Mouse (Mus musculus) heart, embryonic 13.5 days (tissue): ENCODE data around the gene Ogn. TPM values are rescaled to one million over a fixed set of nuclear protein-coding genes. Genes with fewer than 3 reads are reported as not detected.
A peak's percentile ranks its signal among the peaks of the same experiment; 100 is the strongest.

Experiments
- ATAC-seq: fragments of 200-750 bp; cut with Nextera tagmentation; 2 replicates; pipeline ENCODE4 v1.8.0; 2017; ENCODE audit warnings: moderate TSS enrichment; ENCODE audit not compliant: insufficient number of reproducible peaks, low FRiP score, low TSS enrichment; ENCODE audit errors: extremely low read depth
- H3K27ac ChIP-seq: fragments of 300-500 bp; sonication (generic); replicated peaks from 2 replicates; pipeline ENCODE4 v1.5.1; 2015; ENCODE audit warnings: moderate library complexity, mild to moderate bottlenecking, inconsistent platforms
- H3K27me3 ChIP-seq: fragments of 300-500 bp; sonication (generic); replicated peaks from 2 replicates; pipeline ENCODE4 v1.6.1; 2015; ENCODE audit warnings: mild to moderate bottlenecking, inconsistent platforms
- H3K36me3 ChIP-seq: fragments of 300-500 bp; sonication (generic); 2 replicates; pipeline ENCODE4 v1.6.1; 2015; ENCODE audit warnings: mild to moderate bottlenecking, inconsistent platforms
- H3K4me1 ChIP-seq: fragments of 300-500 bp; sonication (generic); 2 replicates; pipeline ENCODE4 v1.6.1; 2015; ENCODE audit warnings: inconsistent platforms
- H3K4me2 ChIP-seq: fragments of 300-500 bp; sonication (generic); 2 replicates; pipeline ENCODE4 v1.6.1; 2015; ENCODE audit warnings: inconsistent platforms, mild to moderate bottlenecking, moderate library complexity
- H3K4me3 ChIP-seq: fragments of 300-500 bp; sonication (generic); 2 replicates; pipeline ENCODE4 v1.5.1; 2015; ENCODE audit warnings: moderate library complexity, mild to moderate bottlenecking, inconsistent platforms
- H3K9ac ChIP-seq: fragments of 300-500 bp; sonication (generic); 2 replicates; pipeline ENCODE4 v1.6.1; 2015; ENCODE audit warnings: inconsistent platforms, mild to moderate bottlenecking, moderate library complexity
- H3K9me3 ChIP-seq: fragments of 300-500 bp; sonication (generic); 2 replicates; pipeline ENCODE4 v1.6.1; 2016; ENCODE audit warnings: inconsistent platforms
- WGBS: fragments of 180-500 bp; shearing (Covaris S2); methylation state at CpG from one replicate; pipeline ENCODE4 v1.1.7; 2015; ENCODE audit warnings: mixed read lengths; 5-methylcytosine and 5-hydroxymethylcytosine counted together
- polyA plus RNA-seq: library from polyadenylated mRNA; unstranded; fragments of >200 nt; fragmentation: Nextera tagmentation; extraction: Ambion mirVana; gene quantifications from 2 replicates; pipeline ENCODE4 v1.2.1, GENCODE M21; 2015

Gene Ogn
- polyA plus RNA-seq, 1 experiment from 2014 or later = 24.9 TPM

DNA sequence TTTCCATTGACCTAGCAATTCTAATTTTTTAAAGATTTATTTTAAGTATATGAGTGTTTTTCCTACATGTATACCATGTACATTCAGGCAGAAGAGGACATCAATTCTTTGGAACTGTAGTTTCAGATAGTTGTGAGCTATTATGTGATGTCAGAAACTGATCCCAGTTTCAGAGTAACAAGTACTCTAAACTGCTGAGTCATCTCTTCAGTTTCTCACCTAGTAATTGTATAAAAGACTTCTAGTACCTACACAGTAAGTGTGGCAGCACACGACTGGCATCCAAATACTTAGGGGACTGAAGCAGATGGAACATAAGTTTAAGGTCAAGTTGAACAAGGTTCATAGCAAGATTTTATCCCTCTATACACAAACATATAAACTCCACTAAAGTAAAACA lies 38.2 kb downstream of the Ogn start:
- 73% methylated on average over 1 of the region's 1 CpGs for WGBS
- peaks cover 12% of the 10 kb centered on the region for H3K4me1 ChIP-seq
- ATAC-seq = no peak

DNA sequence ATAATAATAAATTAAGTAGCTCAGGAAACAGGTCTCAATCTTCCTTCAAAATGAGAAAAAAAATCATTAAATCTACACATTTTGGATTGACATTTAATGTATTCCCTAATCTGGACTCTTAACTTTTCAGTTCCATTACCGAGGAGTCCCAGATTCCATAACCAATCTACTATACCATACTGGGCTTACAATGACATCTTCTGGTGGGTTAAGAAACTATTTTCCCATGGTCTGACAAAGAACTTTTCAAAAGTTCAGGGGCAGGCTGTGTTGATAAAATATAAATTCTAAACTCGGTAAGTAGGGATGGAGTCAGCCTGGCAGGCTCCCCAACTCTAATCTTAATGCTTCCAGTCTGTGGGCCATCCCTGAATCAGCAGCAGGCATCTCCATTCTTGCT lies 43.3 kb downstream of the Ogn start:
- peaks cover 15% of the 10 kb centered on the region for H3K36me3 ChIP-seq
- H3K9me3 ChIP-seq = no peaks in the 10 kb centered on the region
- 29% methylated on average over 2 of the region's 2 CpGs for WGBS
- peak overlapping the region; percentile 75 for H3K4me3 ChIP-seq
- no peak overlapping the region for H3K27ac ChIP-seq
- no peaks in the 10 kb centered on the region for H3K27me3 ChIP-seq
- H3K9ac ChIP-seq = 0 out of 2 replicates have a peak overlapping the region, but pooled peaks have one; percentile 14
- no peak for ATAC-seq
- H3K4me1 ChIP-seq = peaks cover 20% of the 10 kb centered on the region
- H3K4me2 ChIP-seq = peak overlapping the region; percentile 85

More for the DNA sequence above, 38.2 kb downstream of the Ogn start:
- Histone ChIP-seq H3K27ac (no peak overlapping the region), H3K36me3 (peaks cover 10% of the 10 kb centered on the region), H3K9ac (no peak overlapping the region), H3K4me3 (no peak overlapping the region), H3K4me2 (no peak overlapping the region), H3K9me3 (no peaks in the 10 kb centered on the region), H3K27me3 (no peaks in the 10 kb centered on the region)

DNA sequence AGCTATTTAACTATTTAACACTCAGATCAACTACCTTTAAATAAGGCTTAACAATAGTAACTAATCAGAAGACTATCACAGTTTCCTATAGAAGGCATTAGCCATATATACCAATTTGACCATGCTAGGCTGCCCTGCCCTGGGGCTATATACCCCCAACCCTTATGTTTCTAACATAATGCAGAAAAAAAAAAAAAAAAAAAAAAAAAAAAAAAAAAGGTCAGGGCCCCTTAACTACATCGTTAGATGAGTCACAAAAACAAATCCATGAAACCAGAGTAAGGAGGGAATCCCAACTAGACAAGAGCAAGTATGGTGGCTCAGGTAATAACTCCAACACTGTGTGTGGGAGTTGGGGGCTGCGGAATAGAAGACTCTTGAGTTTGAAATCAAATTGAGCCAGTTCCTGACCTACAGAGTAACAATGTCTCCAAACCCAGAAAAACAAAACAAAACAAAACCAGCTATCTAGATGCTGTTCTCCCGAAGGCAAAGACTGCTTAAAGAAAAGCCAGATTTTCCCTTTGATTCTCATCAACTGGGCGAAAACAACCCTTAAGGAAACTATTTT lies 44.0 kb downstream of the Ogn start:
- peak overlapping the region; percentile 82 for H3K9ac ChIP-seq
- WGBS = 1% methylated on average over 4 of the region's 4 CpGs
- no peaks in the 10 kb centered on the region for H3K27me3 ChIP-seq
- H3K27ac ChIP-seq = 0 out of 2 replicates have a peak overlapping the region, but pooled peaks have one; percentile 65
- peaks cover 19% of the 10 kb centered on the region for H3K36me3 ChIP-seq
- H3K4me3 ChIP-seq = peak overlapping the region; percentile 75
- H3K4me1 ChIP-seq = peaks cover 20% of the 10 kb centered on the region
- ATAC-seq = no peak
- H3K4me2 ChIP-seq = peak overlapping the region; percentile 85
- H3K9me3 ChIP-seq = no peaks in the 10 kb centered on the region

DNA sequence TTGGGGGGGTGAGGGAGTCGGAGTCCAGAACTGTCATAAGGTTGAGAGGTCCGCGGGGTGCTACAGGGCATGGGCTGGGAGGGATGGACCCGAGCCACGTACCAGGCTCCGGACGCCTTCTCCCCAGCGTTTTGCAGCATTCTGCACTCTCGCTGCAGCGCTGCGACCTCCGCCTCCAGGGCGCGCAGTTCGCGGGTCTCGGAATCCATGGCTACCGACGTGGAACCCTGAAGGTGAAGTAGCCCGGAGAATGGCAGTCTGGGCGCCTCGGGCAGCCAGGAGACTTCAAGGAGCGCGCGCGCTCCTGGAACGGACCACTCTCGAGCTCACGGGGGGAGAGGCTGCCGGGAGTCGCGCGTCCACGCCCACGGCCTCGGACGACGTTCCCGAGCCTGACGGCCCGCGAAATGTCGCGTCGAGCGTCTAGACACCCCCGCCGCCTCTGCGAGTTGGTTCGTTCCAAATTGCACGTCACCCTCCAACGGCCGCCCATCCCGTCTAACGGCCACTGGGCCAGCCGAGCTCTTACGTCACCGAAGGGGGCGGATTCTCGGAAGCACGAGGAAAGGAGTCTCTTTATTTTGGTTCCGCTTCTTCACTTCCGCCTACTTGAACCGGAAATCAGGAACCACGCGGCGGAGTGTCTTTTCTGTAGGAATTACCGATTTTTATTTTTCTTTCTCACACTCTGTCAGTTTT lies 44.8 kb downstream of the Ogn start, which contains the start of the genes Cenpp and Nol8:
Cenpp (minus strand) TSS at position 305 of the 699 bp plus-strand sequence.
Nol8 (plus strand) TSS at position 598 of the 699 bp plus-strand sequence.
- ATAC-seq = peak; percentile 100
- peaks cover 20% of the 10 kb centered on the region for H3K4me1 ChIP-seq

DNA sequence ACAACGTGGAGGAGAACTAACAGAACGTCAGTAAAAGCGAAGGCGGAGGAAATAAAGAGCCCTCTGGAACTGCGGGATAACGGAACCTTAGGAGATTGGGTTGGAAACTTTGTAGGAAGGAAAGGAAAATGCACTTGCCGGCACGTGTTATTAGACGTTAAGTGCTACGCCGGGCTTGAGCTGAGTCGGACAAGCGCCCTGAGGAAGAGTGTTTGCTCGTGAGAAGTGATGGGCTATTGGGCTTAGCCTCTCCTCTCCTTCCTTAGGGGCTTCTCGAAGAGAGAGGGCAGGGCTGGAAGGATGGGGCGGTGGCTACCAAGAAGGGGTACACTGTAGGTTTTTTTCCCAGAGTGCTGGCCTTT lies 45.3 kb downstream of the Ogn start:
- Histone ChIP-seq H3K9me3 (no peaks in the 10 kb centered on the region), H3K9ac (peak overlapping the region; percentile 84), H3K36me3 (peaks cover 23% of the 10 kb centered on the region), H3K27ac (peak overlapping the region; percentile 81), H3K4me2 (peak overlapping the region; percentile 84), H3K4me1 (peaks cover 20% of the 10 kb centered on the region), H3K4me3 (peak overlapping the region; percentile 75), H3K27me3 (no peaks in the 10 kb centered on the region)
- WGBS = 0% methylated on average over 16 of the region's 16 CpGs
- ATAC-seq = peak; percentile 21

More for the DNA sequence above, 44.8 kb downstream of the Ogn start, which contains the start of the genes Cenpp and Nol8:
- Histone ChIP-seq H3K27ac (peak within 1 kb of the TSS; percentile 81), H3K9me3 (no peaks in the 10 kb centered on the region), H3K9ac (peak within 1 kb of the TSS; percentile 84), H3K4me3 (peak within 1 kb of the TSS; percentile 75), H3K36me3 (peaks cover 26% of the 10 kb centered on the region), H3K27me3 (no peaks in the 10 kb centered on the region), H3K4me2 (peak within 1 kb of the TSS; percentile 85)
- WGBS = under 1% methylated on average over 68 of the region's 68 CpGs

Other genes with a start within 250 kb of the Ogn start
- 11.5 and 12.5 TPM in 2 replicates for gene Ippk, start 186.8 kb upstream of the Ogn start, polyA plus RNA-seq
- 0.72 and 1.1 TPM in 2 replicates for gene Tes3-ps, start 114.7 kb upstream of the Ogn start, polyA plus RNA-seq
- 2.7 and 3.2 TPM in 2 replicates for gene Ecm2, start 103.2 kb upstream of the Ogn start, polyA plus RNA-seq
- gene Aspn, start 63.6 kb upstream of the Ogn start, polyA plus RNA-seq = 7.8 and 8.6 TPM in 2 replicates
- 0.56 and 0.64 TPM in 2 replicates for gene Omd, start 25.6 kb upstream of the Ogn start, polyA plus RNA-seq
- gene Cenpp, start 44.7 kb downstream of the Ogn start, polyA plus RNA-seq = 23.0 and 26.9 TPM in 2 replicates
- 11.5 and 12.9 TPM in 2 replicates for gene Nol8, start 45.0 kb downstream of the Ogn start, polyA plus RNA-seq
- gene Iars, start 74.1 kb downstream of the Ogn start, polyA plus RNA-seq = 49.5 and 50.2 TPM in 2 replicates
- gene Gm30302, start 191.0 kb downstream of the Ogn start, polyA plus RNA-seq = 0.10 TPM in 1 of 2 replicates, not detected in the other